Mouse (Mus musculus) neural tube, embryonic 12.5 days (tissue): ENCODE results near the gene Clic6. TPM values are rescaled to one million over a fixed set of nuclear protein-coding genes. Genes with fewer than 3 reads are reported as not detected.
"Not testable (repeated sequence)": the region's sequence is repeated elsewhere in the genome, so short reads cannot be mapped to it uniquely, and the experiment has no call there.

Source experiments
- ATAC-seq: fragments of 200-750 bp; cut with Nextera tagmentation; 2 replicates; pipeline ENCODE4 v1.8.0; 2017; ENCODE audit warnings: low read depth, mild to moderate bottlenecking, moderate TSS enrichment, moderate library complexity; ENCODE audit not compliant: low FRiP score
- H3K27ac ChIP-seq: fragments of 300-500 bp; sonication (generic); 2 replicates; pipeline ENCODE4 v1.5.1; 2016
- H3K27me3 ChIP-seq: fragments of 300-500 bp; sonication (generic); replicated peaks from 2 replicates; pipeline ENCODE4 v1.6.1; 2016; ENCODE audit warnings: mild to moderate bottlenecking
- H3K36me3 ChIP-seq: fragments of 300-500 bp; sonication (generic); 2 replicates; pipeline ENCODE4 v1.6.1; 2016; ENCODE audit warnings: mild to moderate bottlenecking
- H3K4me1 ChIP-seq: fragments of 300-500 bp; sonication (generic); 2 replicates; pipeline ENCODE4 v1.6.1; 2016
- H3K4me2 ChIP-seq: fragments of 300-500 bp; sonication (generic); replicated peaks from 2 replicates; pipeline ENCODE4 v1.6.1; 2016; ENCODE audit warnings: mild to moderate bottlenecking
- H3K4me3 ChIP-seq: fragments of 300-500 bp; sonication (generic); 2 replicates; pipeline ENCODE4 v1.5.1; 2016
- H3K9ac ChIP-seq: fragments of 300-500 bp; sonication (generic); 2 replicates; pipeline ENCODE4 v1.6.1; 2016; ENCODE audit warnings: mild to moderate bottlenecking
- H3K9me3 ChIP-seq: fragments of 300-500 bp; sonication (generic); 2 replicates; pipeline ENCODE4 v1.6.1; 2016; ENCODE audit warnings: mild to moderate bottlenecking
- WGBS: fragments of 180-500 bp; shearing (Covaris S2); methylation state at CpG from one replicate; pipeline ENCODE4 v1.1.7; 2016; 5-methylcytosine and 5-hydroxymethylcytosine counted together
- polyA plus RNA-seq: library from polyadenylated mRNA; unstranded; fragments of >200 nt; fragmentation: Nextera tagmentation; extraction: Ambion mirVana; gene quantifications from 2 replicates; pipeline ENCODE4 v1.2.1, GENCODE M21; 2016

The Clic6 gene
- polyA plus RNA-seq, 1 experiment from 2014 or later = 0.66 TPM

- no peak overlapping the region for H3K9ac ChIP-seq
- H3K27ac ChIP-seq = no peak overlapping the region
- 81% methylated on average over 13 of the region's 13 CpGs for WGBS
- H3K4me1 ChIP-seq = no peaks in the 10 kb centered on the region
- H3K9me3 ChIP-seq = no peaks in the 10 kb centered on the region
- ATAC-seq = no peak
- H3K27me3 ChIP-seq = no peaks in the 10 kb centered on the region
- H3K4me2 ChIP-seq = no peak overlapping the region
- H3K36me3 ChIP-seq = no peaks in the 10 kb centered on the region
- no peak overlapping the region for H3K4me3 ChIP-seq
Observed at GRCm38 (mm10) chr16:92510835-92511772, 25.6 kb downstream of the Clic6 start.

GRCm38 (mm10) chr16:92511773-92512391 is 26.3 kb downstream of the Clic6 start:
- Histone ChIP-seq H3K9me3 (no peaks in the 10 kb centered on the region), H3K9ac (no peak overlapping the region), H3K4me1 (no peaks in the 10 kb centered on the region), H3K27me3 (no peaks in the 10 kb centered on the region), H3K36me3 (no peaks in the 10 kb centered on the region), H3K4me2 (no peak overlapping the region), H3K4me3 (no peak overlapping the region), H3K27ac (no peak overlapping the region)
- whole genome bisulfite sequencing = 57% methylated on average over 5 of the region's 5 CpGs
- no peak for ATAC-seq

DNA sequence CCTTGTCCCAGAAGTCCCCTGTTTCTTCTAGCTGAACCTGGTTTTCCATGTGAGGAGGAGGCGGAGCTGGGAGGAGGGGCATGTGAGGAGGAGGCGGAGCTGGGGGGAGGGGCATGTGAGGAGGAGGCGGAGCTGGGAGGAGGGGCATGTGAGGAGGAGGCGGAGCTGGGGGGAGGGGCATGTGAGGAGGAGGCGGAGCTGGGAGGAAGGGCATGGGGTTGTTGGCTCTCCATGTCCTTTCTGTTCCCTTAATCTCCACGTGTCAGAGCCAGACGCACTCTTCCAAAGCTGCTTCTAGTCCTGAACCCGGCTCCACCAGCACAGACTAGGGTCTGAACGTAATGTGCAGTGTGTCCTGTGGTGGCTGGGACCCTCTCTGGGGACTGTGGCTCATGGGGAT is 29.4 kb downstream of the Clic6 start:
- not testable (repeated sequence) for ATAC-seq, H3K4me1 ChIP-seq, H3K36me3 ChIP-seq, H3K4me3 ChIP-seq, H3K27ac ChIP-seq, H3K9ac ChIP-seq, H3K9me3 ChIP-seq, H3K4me2 ChIP-seq, H3K27me3 ChIP-seq
- 73% methylated on average over 7 of the region's 9 CpGs for WGBS

- Histone ChIP-seq H3K36me3 (no peaks in the 10 kb centered on the region), H3K4me2 (no peak overlapping the region), H3K9me3 (no peaks in the 10 kb centered on the region), H3K4me3 (no peak overlapping the region), H3K9ac (no peak overlapping the region), H3K27ac (no peak overlapping the region), H3K4me1 (no peaks in the 10 kb centered on the region), H3K27me3 (0 out of 2 replicates have a peak, but pooled peaks cover 4% of the 10 kb centered on the region)
- no peak for ATAC-seq
- 89% methylated on average over 9 of the region's 9 CpGs for WGBS
Observed at GRCm38 (mm10) chr16:92516139-92516538, 30.6 kb downstream of the Clic6 start.

- 44% methylated on average over 4 of the region's 4 CpGs for WGBS
- Histone ChIP-seq H3K27ac (no peak overlapping the region), H3K9me3 (no peaks in the 10 kb centered on the region), H3K27me3 (peaks cover 9% of the 10 kb centered on the region), H3K9ac (no peak overlapping the region), H3K36me3 (no peaks in the 10 kb centered on the region), H3K4me3 (no peak overlapping the region), H3K4me2 (no peak overlapping the region), H3K4me1 (no peaks in the 10 kb centered on the region)
- no peak for ATAC-seq
Observed at GRCm38 (mm10) chr16:92518718-92519117, 33.2 kb downstream of the Clic6 start.

GRCm38 (mm10) chr16:92519820-92520492 is 34.4 kb downstream of the Clic6 start:
- Histone ChIP-seq H3K36me3 (no peaks in the 10 kb centered on the region), H3K9me3 (no peaks in the 10 kb centered on the region), H3K4me3 (no peak overlapping the region), H3K27me3 (peaks cover 9% of the 10 kb centered on the region), H3K9ac (no peak overlapping the region), H3K27ac (no peak overlapping the region), H3K4me2 (no peak overlapping the region), H3K4me1 (no peaks in the 10 kb centered on the region)
- 55% methylated on average over 13 of the region's 13 CpGs for WGBS
- no peak for ATAC-seq

DNA sequence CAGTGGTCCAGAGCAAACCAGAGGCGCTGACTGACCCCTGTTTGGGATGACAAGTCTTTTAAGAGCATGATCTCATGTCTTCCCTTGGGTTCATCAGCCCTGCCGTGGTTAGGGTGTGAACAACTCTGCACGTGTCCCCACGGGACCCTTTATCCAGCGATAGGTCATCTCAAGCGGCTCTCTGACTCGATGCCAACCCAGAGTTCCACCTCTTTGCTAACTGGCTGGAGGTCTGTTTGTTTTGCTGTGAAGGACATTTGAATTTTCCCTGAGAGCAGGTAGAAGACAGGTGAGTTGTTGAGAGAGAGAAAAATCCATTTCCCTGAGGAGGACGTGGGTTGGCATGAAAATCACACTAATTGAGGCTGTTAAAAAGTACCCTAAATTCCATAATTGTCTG is 37.8 kb downstream of the Clic6 start:
- Histone ChIP-seq H3K9ac (no peak overlapping the region), H3K4me1 (no peaks in the 10 kb centered on the region), H3K9me3 (no peaks in the 10 kb centered on the region), H3K36me3 (no peaks in the 10 kb centered on the region), H3K4me3 (no peak overlapping the region), H3K27me3 (peaks cover 9% of the 10 kb centered on the region), H3K4me2 (no peak overlapping the region), H3K27ac (no peak overlapping the region)
- WGBS = 82% methylated on average over 8 of the region's 8 CpGs
- no peak for ATAC-seq

DNA sequence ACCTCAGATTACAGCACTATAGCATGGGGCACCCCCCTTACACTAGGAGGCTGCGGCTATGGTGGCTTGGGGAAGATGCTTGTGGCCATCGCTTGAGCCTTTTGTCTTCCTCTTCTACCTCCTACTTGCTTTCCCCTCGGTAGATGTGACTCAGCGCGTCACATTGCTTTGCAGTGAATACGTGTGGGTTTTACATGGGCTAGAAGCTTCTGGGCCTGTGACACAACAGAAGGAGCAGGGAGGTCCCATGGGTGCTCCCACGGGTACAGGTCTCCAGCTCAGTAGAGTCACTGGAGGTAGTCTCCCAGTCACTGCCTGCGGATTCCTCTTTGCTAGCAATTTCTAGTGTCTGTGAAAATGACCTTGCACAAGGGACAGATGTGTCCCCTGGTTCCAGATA is 39.1 kb downstream of the Clic6 start:
- ATAC-seq = no peak
- H3K9ac ChIP-seq = no peak overlapping the region
- peaks cover 5% of the 10 kb centered on the region; the same call in 1 of the 2 replicates for H3K9me3 ChIP-seq
- H3K4me2 ChIP-seq = no peak overlapping the region
- H3K4me3 ChIP-seq = no peak overlapping the region
- H3K4me1 ChIP-seq = no peaks in the 10 kb centered on the region
- H3K27me3 ChIP-seq = peaks cover 5% of the 10 kb centered on the region
- 86% methylated on average over 8 of the region's 8 CpGs for WGBS
- H3K36me3 ChIP-seq = no peaks in the 10 kb centered on the region
- H3K27ac ChIP-seq = no peak overlapping the region

- peaks cover 5% of the 10 kb centered on the region for H3K27me3 ChIP-seq
- no peak overlapping the region for H3K4me2 ChIP-seq
- no peaks in the 10 kb centered on the region for H3K4me1 ChIP-seq
- no peak overlapping the region for H3K4me3 ChIP-seq
- H3K9me3 ChIP-seq = peaks cover 5% of the 10 kb centered on the region; the same call in 1 of the 2 replicates
- no peaks in the 10 kb centered on the region for H3K36me3 ChIP-seq
- no peak for ATAC-seq
- no peak overlapping the region for H3K27ac ChIP-seq
- no peak overlapping the region for H3K9ac ChIP-seq
- 45% methylated on average over 10 of the region's 10 CpGs for WGBS
Observed at GRCm38 (mm10) chr16:92525919-92526318, 40.4 kb downstream of the Clic6 start.

DNA sequence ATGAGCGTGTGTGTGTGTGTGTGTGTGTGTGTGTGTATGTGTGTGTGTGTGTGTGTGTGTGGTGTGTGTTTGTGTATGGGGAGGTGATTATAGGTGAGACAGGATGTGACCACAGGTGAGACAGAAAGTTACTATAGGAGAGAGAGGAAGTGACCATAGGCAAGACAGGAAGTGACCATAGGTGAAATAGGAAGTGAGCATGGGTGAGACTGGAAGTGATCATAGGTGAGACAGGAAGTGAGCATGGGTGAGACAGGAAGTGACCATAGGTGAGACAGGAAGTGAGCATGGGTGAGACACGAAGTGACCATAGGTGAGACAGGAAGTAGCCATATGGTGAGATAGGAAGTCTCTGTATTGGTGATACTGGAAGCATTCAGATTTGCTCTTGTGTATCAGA is 49.7 kb downstream of the Clic6 start:
- no peak overlapping the region for H3K27ac ChIP-seq
- H3K9me3 ChIP-seq = peaks cover 5% of the 10 kb centered on the region; the same call in 1 of the 2 replicates
- ATAC-seq = no peak
- no peaks in the 10 kb centered on the region for H3K36me3 ChIP-seq
- H3K4me3 ChIP-seq = no peak overlapping the region
- H3K27me3 ChIP-seq = no peaks in the 10 kb centered on the region
- H3K4me2 ChIP-seq = no peak overlapping the region
- WGBS = 92% methylated on average over 2 of the region's 2 CpGs
- H3K9ac ChIP-seq = no peak overlapping the region
- no peaks in the 10 kb centered on the region for H3K4me1 ChIP-seq

GRCm38 (mm10) chr16:92538356-92538755 is 52.8 kb downstream of the Clic6 start:
- ATAC-seq = no peak
- no peaks in the 10 kb centered on the region for H3K4me1 ChIP-seq
- 81% methylated on average over 6 of the region's 6 CpGs for WGBS
- no peak overlapping the region for H3K27ac ChIP-seq
- no peaks in the 10 kb centered on the region for H3K36me3 ChIP-seq
- no peak overlapping the region for H3K4me3 ChIP-seq
- H3K9ac ChIP-seq = no peak overlapping the region
- no peak overlapping the region for H3K4me2 ChIP-seq
- no peaks in the 10 kb centered on the region for H3K27me3 ChIP-seq
- H3K9me3 ChIP-seq = no peaks in the 10 kb centered on the region

- H3K4me2 ChIP-seq = no peak overlapping the region
- no peaks in the 10 kb centered on the region for H3K27me3 ChIP-seq
- ATAC-seq = no peak
- no peak overlapping the region for H3K9ac ChIP-seq
- no peaks in the 10 kb centered on the region for H3K4me1 ChIP-seq
- no peaks in the 10 kb centered on the region for H3K9me3 ChIP-seq
- H3K4me3 ChIP-seq = no peak overlapping the region
- no peaks in the 10 kb centered on the region for H3K36me3 ChIP-seq
- WGBS = 52% methylated on average over 1 of the region's 1 CpGs
- no peak overlapping the region for H3K27ac ChIP-seq
Observed at GRCm38 (mm10) chr16:92544264-92544663, 58.7 kb downstream of the Clic6 start.
